Mouse (Mus musculus): Measurements from ENCODE around the gene Paqr5.
A peak's percentile ranks its signal among the peaks of the same experiment; 100 is the strongest.

Gene Paqr5

DNA sequence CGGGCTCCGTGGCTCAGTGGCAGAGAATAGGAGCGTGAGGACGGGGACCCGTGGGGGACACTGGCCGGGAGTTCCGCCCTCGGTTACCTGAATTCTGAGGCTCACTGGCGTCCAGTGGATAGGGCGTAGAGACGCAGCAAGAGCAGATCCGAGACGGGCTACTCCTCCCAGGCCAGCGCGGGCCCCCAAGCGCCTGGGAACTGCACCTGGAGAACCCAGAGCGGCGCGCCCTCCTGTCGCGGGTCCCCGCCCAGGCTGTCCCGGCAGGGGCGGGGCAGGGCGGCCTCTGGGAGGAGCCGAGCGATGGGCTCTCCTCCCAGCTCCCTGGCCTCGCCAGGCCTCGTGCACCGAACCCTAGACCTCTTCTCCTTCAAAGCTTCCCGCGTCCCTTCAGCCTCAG lies at the start of gene Paqr5:
Gene Paqr5, minus strand, starts transcription at position 257 of the 400 bp plus-strand sequence.
- no peak for DNase-seq (ENCODE audit: low spot score)

DNA sequence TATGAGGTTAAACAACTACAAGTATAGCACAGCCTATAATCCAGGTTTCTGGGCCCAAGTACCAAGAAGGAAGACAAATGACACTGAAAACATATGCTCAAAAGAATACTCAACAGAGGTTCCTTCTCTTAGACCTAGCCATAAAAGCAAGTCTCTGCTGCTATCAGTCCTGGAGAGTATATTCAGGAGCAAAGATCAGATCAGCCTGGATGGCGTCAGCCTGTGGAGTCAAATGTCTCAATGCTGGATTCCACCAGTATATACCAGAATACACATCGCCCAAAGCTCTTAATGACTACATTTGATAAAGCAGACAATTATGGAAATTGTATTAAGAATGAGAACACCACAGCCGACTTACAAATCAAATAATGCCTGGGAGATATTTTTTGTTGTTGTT lies 35.6 kb upstream of the Paqr5 start:
- DNase-seq (ENCODE audit: low spot score): no peak

DNA sequence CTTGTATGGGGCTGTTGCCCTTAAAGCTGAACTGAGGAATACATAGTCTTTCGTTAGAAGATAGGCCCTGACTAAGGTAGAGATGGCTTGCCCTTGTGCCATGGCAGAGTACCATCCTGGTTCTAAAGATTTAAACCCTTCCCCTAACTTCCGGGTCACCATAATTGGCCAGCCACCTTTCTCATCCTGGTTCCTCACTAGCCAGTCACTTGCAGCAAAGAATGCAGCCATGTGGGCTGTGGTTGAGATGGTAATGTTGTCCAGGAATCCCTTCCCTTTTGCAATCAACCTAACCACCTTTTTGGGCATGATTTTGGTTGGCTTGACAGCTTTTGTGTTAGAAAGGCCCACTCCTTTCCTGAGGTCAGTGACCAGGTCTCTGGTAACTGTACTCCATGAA lies 33.8 kb upstream of the Paqr5 start:
- no peak for DNase-seq (ENCODE audit: low spot score)

DNA sequence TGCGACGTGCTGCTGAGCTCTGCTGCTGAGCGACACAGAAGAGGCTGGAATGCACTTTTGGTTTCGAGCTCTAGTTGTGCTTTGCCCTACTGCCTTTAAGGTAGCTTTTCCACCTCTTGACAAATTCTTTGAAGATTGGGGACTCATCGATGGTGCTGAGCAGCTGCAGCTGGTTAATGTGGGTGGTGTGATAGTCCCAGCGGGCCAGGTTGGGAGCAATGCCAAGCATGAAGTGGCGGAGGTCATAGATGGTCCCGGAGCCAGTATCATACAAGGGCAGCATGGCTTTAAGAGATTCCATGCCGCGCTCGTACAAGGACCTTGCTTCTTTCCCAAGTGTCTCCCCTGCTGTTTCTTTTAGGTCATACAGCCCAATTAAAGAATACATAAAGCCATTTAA lies 33.3 kb upstream of the Paqr5 start:
- DNase-seq (ENCODE audit: low spot score): no peak

DNA sequence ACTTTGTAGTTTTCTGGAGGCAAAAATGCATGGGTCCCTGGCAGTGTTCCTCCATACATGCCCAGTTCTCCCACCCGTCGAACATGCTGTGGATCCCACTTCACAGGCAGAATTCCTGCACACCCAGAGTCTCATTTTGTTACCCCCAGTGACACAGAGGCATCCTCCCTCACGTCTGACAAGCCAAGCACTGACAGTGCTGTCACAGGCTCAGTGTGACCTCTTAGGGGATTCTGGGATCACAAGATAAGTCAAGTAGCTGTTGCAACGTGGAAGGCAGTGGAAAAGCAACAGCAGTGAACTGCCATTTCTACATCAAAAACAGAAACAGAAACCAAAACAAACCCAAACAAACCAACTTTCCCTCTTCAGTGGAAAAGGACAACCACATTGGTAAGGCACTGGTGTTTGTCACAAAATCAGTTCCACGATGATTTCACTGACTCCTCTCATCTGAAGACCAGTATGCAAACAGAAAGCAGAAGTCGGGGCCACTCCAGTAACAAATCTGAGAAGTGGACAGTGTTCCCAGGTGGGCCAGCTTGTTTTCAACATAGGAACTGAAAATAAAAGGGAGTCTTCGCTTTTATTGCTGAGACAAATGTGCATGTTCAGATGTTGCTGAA lies 31.3 kb upstream of the Paqr5 start:
- no peak for DNase-seq (ENCODE audit: low spot score)

DNA sequence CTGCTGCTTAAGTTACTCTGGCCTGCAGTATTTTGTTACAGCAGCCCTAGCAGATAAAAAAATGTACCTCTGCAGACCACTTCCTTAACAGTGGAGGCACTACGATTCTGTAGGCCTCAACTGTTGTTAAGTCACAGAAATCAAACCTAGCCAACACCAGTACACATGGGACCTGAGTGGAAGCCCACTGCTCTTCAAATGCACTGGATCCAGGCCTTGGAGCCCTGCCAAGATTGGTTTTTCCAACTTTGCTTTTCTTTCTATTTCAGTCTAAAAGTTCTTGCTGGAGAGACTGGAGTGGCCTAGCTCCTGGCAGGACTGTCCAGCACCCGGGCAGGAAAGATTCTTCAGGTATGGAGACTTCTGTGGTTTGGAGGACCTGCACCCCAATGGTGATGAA lies 29.6 kb upstream of the Paqr5 start:
- DNase-seq (ENCODE audit: low spot score): no peak

DNA sequence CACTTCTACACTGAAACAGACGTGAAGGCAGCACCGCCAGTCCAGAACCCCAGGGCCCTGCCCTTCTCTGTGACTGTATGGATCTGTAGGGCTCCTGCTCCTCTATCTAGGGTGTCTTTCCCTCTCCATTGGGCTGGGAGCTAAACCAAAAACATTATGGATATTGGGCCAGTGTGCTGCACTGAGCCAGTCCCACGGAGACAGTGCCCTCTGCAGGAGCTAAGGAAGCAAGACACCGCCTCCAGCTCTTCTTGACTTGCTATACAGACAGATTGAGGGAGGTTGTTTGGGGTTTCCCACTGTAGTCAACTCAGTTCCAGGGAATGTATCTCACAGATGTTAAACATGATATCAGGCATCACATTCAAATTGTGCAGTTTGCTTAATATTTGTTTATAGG lies 24.1 kb upstream of the Paqr5 start:
- no peak for DNase-seq (ENCODE audit: low spot score)

DNA sequence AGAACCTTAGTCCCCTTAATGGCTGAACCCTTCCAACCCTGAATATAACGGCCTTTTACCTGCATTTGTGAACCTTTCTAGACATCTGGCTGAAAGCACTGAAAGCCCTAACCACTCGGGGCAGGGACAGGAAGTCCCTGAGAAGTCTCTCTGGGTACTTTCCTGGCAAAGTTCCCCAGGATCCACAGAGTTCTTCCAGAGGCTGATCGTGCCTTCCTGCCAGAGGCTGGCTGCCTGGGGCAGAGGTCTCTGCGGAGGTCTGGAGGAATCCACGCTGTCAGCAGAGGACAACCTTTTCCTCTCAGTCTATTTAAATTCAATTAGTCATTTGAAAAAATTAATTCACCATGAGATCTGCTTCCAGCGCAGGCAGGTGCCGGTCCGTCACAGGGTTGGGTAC lies 22.5 kb upstream of the Paqr5 start:
- no peak for DNase-seq (ENCODE audit: low spot score)

DNA sequence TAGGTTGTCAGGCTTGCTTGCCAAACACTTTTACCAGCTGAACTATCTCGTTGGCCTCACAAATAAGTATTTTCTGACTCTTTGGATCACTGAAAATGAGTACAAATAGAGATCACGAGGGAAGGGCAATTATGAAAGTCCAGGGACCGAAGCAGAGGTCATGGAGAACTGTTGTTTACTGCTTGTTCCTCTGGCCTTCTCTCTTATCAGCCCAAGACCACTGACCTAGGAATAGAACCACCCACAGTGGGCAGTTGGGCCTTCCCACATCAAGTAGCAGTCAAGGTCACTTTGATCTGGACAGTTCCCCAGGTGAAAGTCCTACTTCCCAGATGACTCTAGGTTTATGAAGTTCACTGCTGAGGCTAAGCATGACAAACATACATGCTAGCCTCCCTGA lies 15.5 kb upstream of the Paqr5 start:
- DNase-seq (ENCODE audit: low spot score): no peak

DNA sequence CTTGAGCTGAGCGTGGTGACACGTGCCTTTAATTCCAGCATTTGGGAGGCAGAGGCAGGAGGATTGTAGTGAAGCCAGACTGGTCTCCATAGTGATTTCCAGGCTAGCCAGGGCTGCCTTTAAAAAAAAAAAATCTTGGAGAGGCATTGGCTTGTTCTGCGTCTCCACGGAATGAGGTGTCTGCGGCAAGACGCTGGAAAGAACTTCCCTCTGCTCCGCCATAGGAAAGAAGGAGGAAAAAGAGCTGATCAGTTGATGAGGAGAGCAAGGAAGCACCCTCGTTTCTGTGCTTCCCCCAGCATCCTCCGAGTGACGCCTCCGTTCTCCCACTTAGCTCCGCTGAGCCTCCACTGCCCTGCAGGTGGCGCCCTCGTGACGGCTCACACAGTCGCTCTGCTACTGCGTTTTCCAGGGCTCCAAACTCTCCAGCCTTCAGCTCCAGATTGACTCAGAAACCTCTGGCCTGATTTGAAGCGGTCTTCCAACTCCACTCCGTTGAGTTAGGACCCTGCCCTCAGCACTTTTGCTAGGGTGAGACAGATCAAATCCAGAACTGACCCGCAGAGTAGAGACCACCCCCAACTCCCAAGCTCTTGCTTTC lies 13.5 kb upstream of the Paqr5 start:
- DNase-seq (ENCODE audit: low spot score): peak; percentile 74

DNA sequence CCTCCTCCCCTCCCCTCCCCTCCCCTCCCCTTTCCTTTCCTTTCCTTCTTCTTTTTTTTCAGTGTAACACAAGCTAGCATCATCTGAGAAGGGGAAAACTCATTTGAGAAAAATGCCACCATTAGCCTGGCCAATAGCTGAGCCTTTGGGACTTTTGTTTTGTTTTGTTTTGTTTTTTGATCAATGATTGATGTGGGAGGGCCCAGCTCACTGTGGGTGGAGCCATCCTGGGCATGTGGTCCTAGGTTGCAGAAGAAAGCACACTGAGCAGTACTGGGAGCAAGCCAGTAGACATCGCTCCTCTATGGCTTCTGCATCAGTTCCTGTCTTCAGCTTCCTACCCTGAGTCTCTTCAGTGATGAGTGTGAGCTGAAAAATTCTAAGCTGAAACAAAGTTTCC lies 9.2 kb upstream of the Paqr5 start:
- no peak for DNase-seq (ENCODE audit: low spot score)

DNA sequence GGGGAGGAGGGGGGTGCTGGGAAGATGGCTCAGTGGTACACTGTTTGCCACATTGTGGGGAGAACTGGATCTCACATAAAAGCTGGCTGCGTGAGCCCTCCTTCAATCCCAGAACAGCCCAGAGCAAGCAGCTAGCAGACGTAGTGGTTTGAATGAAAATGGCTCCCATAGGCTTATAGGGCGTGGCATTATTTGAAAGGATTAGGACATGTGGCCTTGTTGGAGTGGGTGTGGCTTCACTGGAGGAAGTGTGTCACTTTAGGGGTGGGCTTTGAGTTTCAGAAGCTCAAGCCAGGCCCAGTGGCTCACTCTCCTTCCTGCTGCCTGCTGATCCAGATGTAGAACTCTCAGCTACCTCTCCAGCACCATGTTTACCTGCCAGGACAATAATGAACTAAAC lies 5.5 kb upstream of the Paqr5 start:
- no peak for DNase-seq (ENCODE audit: low spot score)

DNA sequence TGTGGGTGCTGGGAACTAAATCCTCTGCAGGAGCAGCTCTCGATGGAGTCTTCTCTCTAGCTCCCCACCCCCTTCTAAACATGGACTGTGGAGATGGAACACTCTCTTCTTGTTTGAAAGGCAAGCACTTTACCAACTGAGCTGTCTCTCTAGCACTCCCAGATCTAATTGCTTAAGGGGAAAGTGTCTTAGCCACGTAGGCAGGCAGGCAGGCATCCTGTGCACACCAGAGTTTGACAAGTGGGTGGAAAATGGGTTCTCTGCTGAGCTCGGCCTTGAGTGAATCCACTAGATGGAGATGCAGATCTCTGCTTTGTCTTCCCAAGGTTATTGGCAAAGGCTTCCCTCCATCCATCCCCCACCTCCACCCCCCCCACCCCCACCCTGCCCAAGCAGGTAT lies 1.4 kb upstream of the Paqr5 start:
- no peak for DNase-seq (ENCODE audit: low spot score)

DNA sequence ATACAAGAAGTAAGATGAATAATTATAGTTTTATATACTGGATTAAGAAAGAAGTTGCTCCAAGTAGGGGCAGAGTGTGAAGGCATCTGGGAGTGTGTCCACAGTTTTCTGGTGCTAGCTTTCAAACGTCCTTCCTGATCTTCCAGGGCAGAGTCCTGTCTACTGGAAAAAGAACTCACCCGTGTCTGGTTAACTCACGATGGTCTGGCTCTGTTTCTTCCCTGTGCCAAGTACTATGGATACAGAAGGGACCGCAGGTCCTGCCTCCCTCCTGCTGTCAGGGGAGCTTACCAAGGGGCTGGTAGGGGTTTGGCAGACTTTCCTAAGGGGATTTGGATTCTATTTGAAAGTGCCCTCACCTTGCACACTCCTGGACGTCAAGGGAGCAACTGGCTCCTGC lies 1.6 kb downstream of the Paqr5 start:
- DNase-seq (ENCODE audit: low spot score): no peak

DNA sequence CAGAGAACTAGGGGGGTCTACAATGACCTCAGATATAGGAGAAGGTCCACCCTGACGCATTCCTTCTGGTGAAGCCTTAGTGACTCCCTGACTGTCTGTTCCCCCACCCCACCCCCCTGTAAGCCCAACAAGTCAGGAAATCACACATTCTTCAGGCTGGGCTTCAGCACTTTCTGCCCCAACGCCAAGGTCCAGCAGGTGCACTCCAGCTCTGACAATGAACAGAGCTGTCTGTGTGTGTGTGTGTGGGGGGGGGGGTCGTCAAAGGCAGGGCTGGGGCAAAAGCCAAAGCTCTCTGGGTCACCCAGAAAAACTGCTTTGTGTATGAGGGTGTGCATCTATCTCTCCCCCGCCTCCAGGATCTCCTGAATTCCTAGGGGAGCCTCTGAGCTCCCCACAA lies 2.8 kb downstream of the Paqr5 start:
- no peak for DNase-seq (ENCODE audit: low spot score)

DNA sequence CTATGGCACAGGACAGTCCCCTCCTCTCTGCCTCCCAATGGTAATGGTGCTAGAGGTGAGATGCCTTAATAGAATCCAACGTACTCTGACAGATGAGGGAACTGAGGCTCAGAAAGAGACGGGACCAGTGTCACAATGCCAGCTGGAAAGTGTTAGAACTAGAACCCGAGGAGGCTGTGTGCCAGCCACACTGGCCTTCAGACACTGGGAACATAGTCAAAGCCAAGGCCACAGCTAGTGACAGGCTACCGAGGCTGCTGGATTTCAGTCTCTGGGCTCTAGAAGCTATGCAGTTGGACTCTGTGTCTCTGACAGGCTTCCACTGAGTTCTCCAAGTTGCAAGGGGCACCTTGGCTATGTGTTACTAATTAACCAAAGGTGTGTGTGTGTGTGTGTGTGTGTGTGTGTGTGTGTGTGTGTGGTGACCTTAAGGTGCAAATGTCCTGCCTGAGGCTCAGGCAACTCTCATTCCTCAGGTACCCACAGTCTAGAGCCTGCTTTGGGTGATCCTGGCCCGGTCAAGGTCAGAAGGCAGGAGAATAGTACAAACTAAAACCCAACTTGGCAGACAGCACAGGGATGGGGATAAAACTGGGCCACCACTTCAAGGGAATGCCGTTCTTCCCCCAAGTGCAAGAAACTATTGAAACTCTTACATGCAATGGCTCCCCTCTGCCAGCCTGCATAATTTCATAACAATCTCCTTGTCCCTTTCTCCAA lies 3.5 kb downstream of the Paqr5 start:
- DNase-seq (ENCODE audit: low spot score): no peak

DNA sequence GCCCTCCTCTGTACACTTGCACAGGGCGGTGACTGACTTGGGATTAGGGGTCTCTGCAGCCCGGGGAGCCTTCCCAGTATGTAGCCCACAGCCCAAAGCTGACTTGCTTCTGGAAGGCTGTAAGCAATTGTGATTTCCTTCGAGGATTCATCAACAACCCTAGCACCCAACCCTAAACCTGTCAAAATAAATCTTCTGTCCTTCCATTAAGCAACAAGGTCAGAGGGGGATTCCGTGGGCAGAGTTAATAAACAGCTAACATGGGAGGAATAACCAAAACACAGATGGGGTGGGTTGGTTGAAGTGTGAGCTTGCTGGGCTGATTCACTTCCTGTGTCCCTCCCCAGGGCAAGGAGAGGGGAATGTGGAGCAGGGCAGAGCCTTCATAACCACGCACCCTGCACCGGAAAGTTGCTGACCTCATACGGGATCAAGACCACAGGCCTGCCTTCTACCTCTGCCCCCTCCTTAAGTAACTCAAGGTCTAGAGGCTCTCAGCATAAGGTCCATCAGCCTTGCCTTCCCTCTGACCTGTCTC lies 5.0 kb downstream of the Paqr5 start:
- DNase-seq (ENCODE audit: low spot score): no peak

DNA sequence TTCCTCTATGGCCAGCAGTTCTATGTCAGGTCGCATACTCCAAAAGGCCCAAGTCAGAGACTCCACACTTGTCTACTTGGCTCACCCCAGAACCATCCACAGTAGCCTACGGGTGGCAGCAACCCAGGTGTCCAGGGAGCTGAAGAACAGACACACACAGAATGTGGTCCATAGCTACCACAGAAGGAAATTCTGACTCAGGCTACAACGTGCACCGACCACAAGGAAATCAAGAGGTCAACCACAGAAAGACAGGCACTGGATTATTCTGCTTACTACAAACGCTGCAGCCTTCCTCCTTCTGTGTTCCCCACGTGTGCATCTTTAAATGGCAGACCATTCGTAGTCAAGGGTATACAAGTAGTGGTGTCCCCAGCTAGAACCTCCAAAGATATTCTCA lies 6.4 kb downstream of the Paqr5 start:
- no peak for DNase-seq (ENCODE audit: low spot score)

DNA sequence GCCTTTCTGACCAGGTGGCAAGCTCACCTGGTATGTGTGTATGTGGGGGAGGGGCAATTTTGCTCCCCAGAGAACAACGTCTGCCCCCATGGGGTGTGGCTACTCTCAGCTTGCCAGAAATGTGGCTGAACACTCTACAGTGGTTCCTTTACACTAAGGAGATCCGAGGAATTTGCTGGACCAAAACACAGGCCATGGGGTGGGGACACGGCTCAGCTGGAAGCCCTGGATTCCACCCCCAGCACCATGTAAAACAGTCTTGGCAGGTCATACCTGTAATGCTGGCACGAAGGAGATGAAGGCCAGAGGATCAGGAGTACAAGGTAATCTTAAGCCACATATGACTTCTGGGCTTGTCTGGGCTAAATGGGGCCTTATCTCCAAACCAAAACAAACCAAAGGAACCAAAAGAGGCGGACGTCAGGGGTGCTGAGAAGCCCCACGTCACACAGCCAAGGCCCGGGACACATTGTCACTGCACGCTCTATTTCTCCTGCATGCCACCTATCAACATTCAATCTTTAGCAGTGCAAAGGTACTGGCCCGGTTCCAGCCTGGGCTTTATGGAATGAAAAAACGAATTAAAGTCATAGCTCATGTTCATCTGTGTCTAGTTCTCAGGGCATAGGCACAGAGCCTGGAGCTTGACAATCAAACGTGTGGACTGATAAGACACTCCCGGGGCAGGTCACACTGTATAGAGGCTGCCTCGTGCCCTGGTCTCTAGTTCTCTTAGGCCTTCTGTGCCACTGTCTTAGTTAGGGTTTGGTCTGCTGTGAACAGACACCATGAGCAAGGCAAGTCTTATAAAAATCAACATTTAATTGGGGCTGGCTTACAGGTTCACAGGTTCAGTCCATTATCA lies 8.2 kb downstream of the Paqr5 start:
- no peak for DNase-seq (ENCODE audit: low spot score)

DNA sequence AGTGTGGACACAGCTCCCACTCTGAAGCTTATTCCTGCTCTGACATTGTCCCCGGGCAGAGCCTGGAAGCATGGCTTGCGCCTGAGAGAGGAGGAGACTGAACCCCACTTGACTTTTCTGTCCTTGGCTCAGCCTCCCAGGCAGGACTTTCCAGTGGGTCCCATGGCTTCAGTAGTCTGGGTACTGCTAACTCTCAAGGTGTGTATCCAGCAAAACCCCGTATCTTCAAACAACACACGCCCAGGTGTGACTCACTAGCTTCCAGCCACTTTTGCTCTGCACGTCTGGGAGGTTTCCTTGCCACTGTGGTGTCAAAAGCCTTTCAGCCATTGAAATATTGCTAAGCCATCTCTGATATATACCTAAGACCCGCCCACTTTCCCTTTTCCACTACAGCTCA lies 9.3 kb downstream of the Paqr5 start:
- no peak for DNase-seq (ENCODE audit: low spot score)

DNA sequence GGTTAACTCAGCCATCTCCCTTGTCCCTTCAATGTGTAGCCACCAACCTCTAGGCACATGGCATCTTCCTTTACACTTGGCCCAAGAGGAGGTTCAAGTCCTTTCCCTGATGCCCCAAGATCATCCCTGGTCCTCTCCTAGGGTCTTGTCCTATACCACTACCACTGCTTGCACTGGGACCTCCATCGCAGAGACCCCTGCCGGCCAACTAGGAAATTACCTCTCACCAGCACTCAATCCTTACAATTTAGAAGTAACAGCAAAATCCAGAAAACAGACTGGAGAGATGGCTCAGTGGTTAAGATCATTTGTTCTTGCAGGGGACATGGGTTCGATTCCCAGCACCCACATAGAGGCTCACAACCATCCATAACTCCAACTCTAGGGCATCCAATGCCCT lies 11.2 kb downstream of the Paqr5 start:
- DNase-seq (ENCODE audit: low spot score): no peak

DNA sequence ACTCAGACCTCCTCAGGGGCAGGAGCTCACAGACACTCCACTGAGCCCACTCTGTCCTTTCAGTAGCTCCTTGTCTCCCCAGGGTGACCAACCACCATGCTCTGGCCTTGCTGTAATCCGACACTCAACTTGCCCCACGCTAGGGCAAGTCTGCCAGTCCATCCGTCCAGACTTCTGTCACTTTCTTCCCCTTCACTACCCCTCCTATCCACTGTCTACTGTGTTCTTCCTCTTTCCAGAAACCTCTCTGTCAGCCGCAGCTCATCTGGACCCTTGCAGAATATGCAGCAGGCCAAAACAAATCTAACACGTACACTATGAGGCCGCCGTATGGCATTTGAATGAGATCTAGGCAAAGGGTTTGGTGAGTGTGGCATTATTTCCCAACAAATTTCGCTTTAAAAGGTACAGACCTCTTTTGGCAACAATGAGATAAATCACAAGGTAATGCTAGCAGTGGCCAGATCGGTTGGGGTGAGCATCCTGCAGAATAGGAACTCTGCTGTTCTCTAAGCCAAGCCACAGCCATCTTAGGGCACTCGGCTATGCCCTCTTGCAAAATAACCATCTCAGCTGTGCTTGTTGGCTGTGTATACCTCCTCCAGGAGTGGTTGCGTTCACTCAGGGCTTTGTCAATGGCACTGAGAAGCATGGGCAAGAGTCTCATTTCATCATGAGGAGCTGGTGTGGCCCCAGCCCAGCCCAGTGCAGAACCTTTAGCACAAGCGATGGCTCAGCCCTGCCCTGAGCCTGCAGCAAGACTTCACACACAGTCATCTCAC lies 13.1 kb downstream of the Paqr5 start:
- no peak for DNase-seq (ENCODE audit: low spot score)
